Mouse (Mus musculus): ENCODE results near the gene Gm9048. TPM values are rescaled to one million over a fixed set of nuclear protein-coding genes. Genes with fewer than 3 reads are reported as not detected.

The Gm9048 gene
- polyA plus RNA-seq, 1 experiment from 2014 or later, result not detected

Other genes starting within 250 kb of the Gm9048 start
- gene Mdm1, start 206.9 kb downstream of the Gm9048 start, polyA plus RNA-seq (2015; fragmentation: Nextera tagmentation; extraction: Ambion mirVana), result 26.7 and 27.1 TPM in 2 replicates
- gene Il22, start 143.7 kb downstream of the Gm9048 start, polyA plus RNA-seq (2015; fragmentation: Nextera tagmentation; extraction: Ambion mirVana), result not detected in 2 replicates
- 0.08 TPM in 1 of 2 replicates, not detected in the other for gene Gm32717, start 107.9 kb downstream of the Gm9048 start, polyA plus RNA-seq (2015; fragmentation: Nextera tagmentation; extraction: Ambion mirVana)
- 0.08 TPM in 1 of 2 replicates, not detected in the other for gene Gm32802, start 90.0 kb downstream of the Gm9048 start, polyA plus RNA-seq (2015; fragmentation: Nextera tagmentation; extraction: Ambion mirVana)
- gene Iltifb, start 53.6 kb downstream of the Gm9048 start, polyA plus RNA-seq (2015; fragmentation: Nextera tagmentation; extraction: Ambion mirVana), result not detected in 2 replicates
- 0.14 TPM in 1 of 2 replicates, not detected in the other for gene Gm9040, start 21.7 kb downstream of the Gm9048 start, polyA plus RNA-seq (2015; fragmentation: Nextera tagmentation; extraction: Ambion mirVana)
- gene Gm9044, start 16.3 kb downstream of the Gm9048 start, polyA plus RNA-seq (2015; fragmentation: Nextera tagmentation; extraction: Ambion mirVana), result 0.14 TPM in 1 of 2 replicates, not detected in the other
- gene Gm9045, start 10.8 kb downstream of the Gm9048 start, polyA plus RNA-seq (2015; fragmentation: Nextera tagmentation; extraction: Ambion mirVana), result not detected in 2 replicates
- not detected in 2 replicates for gene Gm9046, start 5.4 kb downstream of the Gm9048 start, polyA plus RNA-seq (2015; fragmentation: Nextera tagmentation; extraction: Ambion mirVana)
- not detected in 2 replicates for gene Gm9049, start 5.4 kb upstream of the Gm9048 start, polyA plus RNA-seq (2015; fragmentation: Nextera tagmentation; extraction: Ambion mirVana)
- gene Ifng, start 92.4 kb upstream of the Gm9048 start, polyA plus RNA-seq (2015; fragmentation: Nextera tagmentation; extraction: Ambion mirVana), result not detected in 2 replicates

Measured in kidney, embryonic 16.5 days (tissue).